Mouse (Mus musculus) adipocyte (in vitro differentiated cells): ENCODE measurements at regions not wholly inside any gene's neighbourhood (a gene's known extent, or its start where the extent isn't known, plus 50 kb on each side); places are given as distances from the start of the nearest gene placed in this dataset.
A peak's percentile ranks its signal among the peaks of the same experiment; 100 is the strongest.

Experiments used
- DNase-seq: peaks from one replicate; pipeline ENCODE4 v3.0.0-alpha.2; 2016; ENCODE audit warnings: low spot score

- no peak for DNase-seq
Measured at GRCm38 (mm10) chr8:23314275-23315123, 903.3 kb downstream of the Mrps31 start.

- DNase-seq, result no peak
Measured at GRCm38 (mm10) chr8:23319556-23319955, 908.4 kb downstream of the Mrps31 start.

GRCm38 (mm10) chr8:23321166-23321565, 910.0 kb downstream of the Mrps31 start:
- no peak for DNase-seq

GRCm38 (mm10) chr8:23327283-23327682, 916.1 kb downstream of the Mrps31 start:
- no peak for DNase-seq

- DNase-seq, result peak; percentile 57
Measured at GRCm38 (mm10) chr8:23344161-23344560, 933.0 kb downstream of the Mrps31 start.

- no peak for DNase-seq
Measured at GRCm38 (mm10) chr8:23351367-23351930, 940.3 kb downstream of the Mrps31 start.

- DNase-seq, result no peak
Measured at GRCm38 (mm10) chr8:23352259-23353106, 941.3 kb downstream of the Mrps31 start.

GRCm38 (mm10) chr8:23360061-23360622, 949.0 kb downstream of the Mrps31 start:
- DNase-seq, result no peak

GRCm38 (mm10) chr8:23360850-23361274, 949.7 kb downstream of the Mrps31 start:
- no peak for DNase-seq
